Mouse (Mus musculus): ENCODE measurements around the gene Arl14ep.

- TF ChIP-seq EP300 (IDR thresholded peaks at IDR 0.05) (no peak), CTCF (IDR thresholded peaks at IDR 0.05) (peak; percentile 52)
These were observed 8.3 kb upstream of the Arl14ep start for GRCm38 (mm10) chr2:106982503-106982902.
